Mouse (Mus musculus) spleen, adult 12 weeks (tissue): ENCODE results near the gene Zfp704.

Experiments used
- DNase-seq: peaks from one replicate; pipeline ENCODE4 v3.0.0; 2022; ENCODE audit warnings: low spot score

Zfp704 gene

DNA sequence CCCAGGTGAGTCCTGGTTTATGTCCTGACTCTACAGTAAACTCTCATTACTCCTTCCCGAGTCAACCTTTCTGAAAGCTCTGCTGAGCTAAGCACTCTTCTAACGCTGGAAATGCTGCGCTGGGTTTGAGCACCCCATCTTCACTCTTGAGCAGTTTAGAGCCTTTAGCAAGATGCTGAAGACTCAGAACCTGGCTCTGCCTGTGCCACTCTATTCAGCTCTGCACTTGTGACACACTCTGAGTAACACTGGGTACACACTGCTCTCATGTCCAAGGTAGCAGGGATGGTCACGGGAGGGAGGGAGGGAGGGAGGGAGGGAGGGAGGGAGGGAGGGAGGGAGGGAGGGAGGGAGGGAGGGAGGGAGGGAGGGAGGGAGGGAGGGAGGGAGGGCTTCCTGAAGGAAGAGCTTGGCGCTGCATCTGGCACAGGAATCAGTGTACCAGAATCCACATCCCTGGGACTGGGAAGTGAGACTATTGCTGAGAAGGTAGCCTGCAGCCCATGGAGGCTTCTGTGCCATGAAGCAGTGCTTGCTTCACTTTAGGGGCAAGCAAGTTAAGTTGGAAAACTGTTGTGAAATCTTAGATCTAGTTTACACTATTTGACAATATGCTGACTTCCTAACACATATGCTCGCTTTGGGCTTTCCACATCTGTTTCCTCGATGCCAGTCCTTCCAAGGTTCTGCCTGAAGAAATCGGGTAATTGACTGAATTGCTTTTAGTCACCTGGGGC is 93.6 kb downstream of the Zfp704 start:
- DNase-seq, result no peak

- DNase-seq, result no peak
These were observed 94.4 kb downstream of the Zfp704 start for GRCm38 (mm10) chr3:9515527-9515926.

DNA sequence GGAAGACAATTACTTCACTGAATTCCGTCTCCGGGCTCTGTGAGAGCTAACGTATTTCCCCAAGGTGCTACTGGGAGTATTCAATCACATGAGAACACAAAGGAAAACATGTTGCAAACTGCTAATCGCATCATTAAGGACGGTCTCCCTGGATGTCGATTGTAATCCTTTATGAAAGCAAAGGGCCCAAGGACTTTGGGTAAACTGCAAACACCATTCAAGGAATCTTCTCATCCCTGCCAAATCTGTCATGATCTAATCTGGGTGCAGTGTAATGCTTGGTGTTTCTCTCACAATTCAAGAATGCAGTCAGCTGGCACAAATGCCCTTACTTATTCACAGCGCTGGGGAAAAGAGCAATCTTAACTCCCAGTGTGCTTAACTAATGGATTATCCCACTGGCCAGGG is 96.2 kb downstream of the Zfp704 start:
- DNase-seq, result no peak

DNA sequence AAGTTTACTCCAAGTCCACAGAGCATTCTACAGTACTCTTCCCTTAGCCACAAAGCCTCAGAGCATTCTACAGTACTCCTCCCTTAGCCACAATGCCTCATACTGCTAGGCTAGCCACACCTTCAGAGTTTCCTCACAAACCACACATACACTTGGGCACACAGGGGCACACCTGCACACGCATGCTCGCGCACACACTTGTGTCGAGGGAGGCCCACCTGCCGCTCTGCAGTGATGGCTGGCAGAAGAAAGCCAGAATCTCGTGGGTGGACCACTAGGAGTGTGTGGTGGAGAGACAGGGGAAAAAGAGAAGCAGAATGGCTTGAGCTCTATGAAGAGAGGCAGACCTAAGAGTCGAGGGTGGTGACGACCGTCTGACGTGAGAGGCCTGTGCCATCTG is 97.7 kb downstream of the Zfp704 start:
- no peak for DNase-seq

DNA sequence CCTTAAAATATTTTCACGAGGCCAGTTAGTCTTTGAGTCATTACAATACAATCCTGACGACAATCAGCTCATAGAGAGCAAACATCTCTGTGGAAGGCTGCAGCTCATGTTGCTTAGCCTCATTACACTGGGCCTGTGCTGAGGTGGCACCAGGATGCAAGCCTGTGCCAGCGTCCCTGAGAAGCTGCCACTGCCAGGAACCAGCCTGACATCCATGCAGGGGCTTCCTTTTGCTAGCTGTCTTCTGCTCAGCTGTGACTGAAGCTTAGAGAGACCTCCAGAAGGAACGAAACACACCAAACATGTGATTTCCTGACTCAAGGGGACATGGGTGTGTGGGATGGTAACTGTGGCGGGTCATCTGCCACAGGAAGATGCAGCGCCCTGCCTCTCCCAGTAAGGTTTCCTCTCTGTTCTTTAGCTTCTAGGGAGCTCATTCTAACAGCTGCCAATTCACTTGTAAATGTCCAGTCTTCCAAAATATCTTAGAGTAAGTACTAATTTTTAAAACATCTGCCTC is 104.1 kb downstream of the Zfp704 start:
- no peak for DNase-seq

DNA sequence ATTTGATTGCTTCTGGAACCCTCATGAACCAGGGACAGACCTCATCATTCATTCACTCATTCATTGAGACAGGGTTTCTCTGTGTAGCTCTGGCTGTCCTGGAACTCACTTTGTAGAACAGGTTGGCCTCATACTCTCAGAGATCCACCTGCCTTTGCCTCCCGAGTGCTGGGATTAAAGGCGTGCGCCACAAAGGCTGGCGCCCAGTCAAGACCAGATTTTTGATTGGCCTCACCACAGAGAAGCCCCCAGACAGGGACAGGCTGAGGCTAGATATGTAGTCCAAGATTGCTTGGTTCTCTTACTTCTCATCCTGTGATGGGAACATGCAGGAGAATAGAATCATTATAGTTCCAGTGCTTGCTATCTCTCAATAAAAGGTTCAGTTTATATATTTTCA is 105.5 kb downstream of the Zfp704 start:
- no peak for DNase-seq

DNA sequence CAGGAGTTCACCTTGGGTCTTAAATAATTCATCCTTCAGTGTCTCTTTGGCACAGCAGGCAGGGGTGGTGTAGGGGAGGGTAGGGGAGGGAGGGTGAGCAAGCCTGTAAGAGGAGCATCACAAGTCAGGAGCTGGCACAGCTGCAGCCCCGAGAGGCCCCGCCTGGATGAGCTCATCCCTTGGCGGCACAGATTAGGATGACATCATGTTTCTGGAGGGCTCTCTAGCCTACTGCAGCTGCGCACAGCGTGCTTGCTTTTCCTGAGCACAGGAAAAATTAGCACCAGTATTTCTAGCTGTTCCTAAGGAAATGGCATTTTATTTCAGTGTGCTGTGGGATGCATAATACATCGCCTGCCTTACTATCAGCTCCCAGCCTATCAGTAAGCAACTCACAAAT is 109.2 kb downstream of the Zfp704 start:
- DNase-seq, result no peak

DNA sequence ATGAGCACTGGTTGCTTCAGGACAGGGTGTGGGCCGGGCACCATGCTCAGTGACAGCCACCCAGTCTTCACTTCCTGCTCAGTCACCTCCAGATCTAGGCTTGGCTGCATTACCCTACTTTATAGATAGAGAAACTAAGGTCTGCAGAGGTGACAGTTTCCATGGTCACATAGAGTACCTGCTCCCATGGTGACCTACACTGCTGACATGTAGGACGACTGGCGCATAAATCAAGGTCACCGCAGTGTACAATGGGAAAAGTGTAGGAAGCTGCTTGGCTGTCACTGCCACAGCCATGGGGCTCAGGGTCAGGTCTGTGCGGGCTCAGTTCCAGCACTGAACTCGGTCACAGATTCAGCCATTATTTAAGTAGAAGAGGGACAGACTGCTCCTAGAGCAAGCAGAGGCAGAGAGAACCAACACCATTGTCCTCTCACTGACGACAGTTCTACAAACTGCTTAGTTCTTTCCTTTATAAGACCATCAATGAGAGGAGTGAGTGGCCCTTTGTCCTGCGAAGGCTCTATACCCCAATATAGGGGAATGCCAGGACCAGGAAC is 109.8 kb downstream of the Zfp704 start:
- DNase-seq, result no peak

DNA sequence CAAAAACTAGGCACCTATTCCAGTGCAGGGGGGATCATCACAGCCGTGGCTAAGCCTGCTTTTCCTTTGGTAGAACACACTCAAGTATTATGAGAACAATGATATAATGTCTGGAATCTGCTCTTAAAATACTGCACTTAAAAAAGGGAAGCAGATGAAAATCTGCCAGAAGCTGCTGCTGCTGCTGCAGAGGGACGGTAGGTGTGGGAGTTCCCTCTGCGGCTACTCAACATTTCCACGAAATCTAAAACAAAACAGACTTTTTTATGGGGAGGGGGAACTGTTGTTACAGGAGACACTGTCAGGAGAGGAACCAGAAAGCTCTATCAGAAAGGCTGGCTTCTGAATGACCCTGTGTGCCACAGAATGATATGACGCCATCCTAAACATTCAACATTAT is 110.4 kb downstream of the Zfp704 start:
- DNase-seq, result no peak

GRCm38 (mm10) chr3:9497260-9497659 is 112.6 kb downstream of the Zfp704 start:
- no peak for DNase-seq

- DNase-seq, result no peak
These were observed 118.1 kb downstream of the Zfp704 start for GRCm38 (mm10) chr3:9491766-9492283.

DNA sequence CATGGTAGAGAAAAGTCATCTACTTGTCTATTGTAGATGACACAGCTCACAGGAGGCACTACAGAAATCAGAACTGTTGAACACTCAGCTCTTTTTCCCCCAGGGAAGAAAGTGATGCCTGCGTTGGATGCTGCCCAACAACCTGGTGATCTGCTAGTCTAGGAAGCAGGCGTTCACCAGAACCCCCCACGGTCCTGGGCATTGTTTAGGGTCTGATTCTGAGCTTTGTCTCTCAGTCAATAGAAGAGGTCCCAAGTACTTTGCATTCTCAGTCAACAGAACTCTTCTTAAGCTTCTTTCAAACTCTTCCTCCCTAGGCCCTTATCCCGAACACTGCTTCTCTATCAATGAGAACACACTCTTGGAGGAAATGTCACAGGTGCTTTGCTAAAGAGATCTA is 122.2 kb downstream of the Zfp704 start:
- no peak for DNase-seq

DNA sequence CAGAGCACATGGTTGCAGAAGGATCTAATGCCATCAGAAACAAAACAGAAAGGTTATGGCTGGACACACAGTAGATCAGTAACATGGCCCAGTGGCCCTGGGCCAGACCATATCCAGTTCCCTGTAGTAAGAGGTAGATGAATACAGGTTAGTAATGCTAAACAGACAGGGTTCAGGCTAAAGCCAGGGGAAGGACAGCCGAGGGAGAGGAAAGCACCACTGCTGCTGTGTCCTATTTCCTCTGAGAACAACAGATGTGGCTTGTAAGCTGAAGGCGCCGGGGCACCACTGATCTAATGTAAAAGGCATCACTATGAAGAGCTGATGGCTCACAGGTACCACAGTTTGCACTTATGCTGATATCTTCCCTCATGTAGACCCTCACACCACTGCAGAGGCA is 124.4 kb downstream of the Zfp704 start:
- DNase-seq, result no peak

DNA sequence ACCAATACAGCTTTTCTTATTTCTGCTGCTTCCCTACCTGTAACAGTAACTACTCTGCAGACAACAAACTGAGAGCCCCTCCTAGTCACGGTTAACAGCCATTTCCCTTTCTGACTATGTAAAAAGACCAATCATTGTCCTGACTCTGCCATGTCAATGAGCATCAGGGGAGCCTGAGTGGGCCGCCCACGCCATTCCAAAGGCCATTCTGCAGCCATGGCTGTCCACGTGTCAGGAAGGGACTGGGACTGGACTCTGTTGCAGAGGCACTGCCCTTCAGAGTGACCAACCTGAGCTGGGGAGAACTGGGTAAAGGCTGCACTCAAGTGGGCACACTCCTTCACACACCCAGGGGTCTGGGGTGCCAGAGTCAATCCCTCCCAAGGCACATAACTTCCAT is 127.9 kb downstream of the Zfp704 start:
- DNase-seq, result no peak

- no peak for DNase-seq
These were observed 128.5 kb downstream of the Zfp704 start for GRCm38 (mm10) chr3:9481358-9481757.

DNA sequence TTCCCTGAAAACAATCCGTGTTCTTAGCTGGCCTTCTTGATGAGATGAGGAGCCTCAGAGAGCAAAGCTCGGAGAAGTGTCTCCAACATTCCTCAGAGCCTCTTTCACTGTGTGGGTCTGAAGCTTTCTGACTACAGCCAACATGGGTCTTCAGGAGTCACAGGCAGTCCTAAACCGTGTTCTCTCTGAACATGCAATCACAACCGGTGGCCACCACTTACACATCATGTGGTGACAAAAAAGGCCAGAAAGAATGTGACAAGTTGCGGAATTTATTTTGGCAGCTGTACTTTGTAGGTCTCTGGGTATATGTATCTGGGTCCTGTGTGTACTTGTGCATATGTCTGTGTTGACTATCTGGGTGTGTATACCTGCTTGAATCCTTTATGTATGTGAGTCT is 128.9 kb downstream of the Zfp704 start:
- no peak for DNase-seq

DNA sequence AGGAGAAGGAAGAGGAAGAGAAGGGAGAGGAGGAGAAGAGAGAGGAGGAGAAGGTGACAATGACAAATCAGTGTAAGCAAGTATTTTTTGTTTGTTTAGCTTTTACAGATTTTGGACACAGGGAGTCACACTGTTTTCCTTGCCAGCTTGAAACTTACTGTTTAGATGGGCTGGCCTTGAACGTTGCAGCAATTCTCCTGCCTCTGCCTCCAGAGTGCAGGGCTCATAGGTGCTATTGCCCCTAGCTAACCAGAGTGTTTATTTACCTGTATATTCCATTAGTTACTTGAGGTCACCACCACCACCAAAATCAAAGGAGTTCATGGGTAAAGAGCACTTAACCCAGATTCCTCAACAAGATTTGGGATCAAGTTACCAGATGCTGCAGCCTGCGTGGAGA is 132.5 kb downstream of the Zfp704 start:
- no peak for DNase-seq

- no peak for DNase-seq
These were observed 133.5 kb downstream of the Zfp704 start for GRCm38 (mm10) chr3:9476336-9476735.

GRCm38 (mm10) chr3:9475501-9475900 is 134.4 kb downstream of the Zfp704 start:
- no peak for DNase-seq

DNA sequence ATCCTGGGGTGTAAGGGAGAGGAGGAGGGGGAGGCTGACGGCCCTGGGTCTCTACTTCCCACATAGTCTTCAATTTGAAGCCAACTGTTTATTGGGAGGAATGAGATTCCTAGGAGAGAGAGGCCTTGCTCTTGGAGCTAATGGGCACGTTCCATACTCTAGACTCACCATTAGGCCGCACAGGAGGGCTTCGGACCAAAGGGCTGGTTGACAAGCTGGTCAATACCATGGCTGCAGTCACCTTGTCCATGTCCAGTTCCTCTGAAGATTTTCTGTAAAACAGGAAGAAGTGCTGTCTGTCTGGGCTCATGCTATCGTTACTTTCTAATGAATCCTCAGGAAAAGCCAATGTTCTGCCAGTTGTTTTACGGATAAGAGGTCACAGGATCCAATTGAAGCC is 135.6 kb downstream of the Zfp704 start:
- DNase-seq, result no peak

GRCm38 (mm10) chr3:9466287-9466686 is 143.6 kb downstream of the Zfp704 start:
- no peak for DNase-seq

- DNase-seq, result no peak
These were observed 144.2 kb downstream of the Zfp704 start for GRCm38 (mm10) chr3:9465731-9466130.

GRCm38 (mm10) chr3:9461660-9462059 is 148.2 kb downstream of the Zfp704 start:
- no peak for DNase-seq

- DNase-seq, result no peak
These were observed 149.6 kb downstream of the Zfp704 start for GRCm38 (mm10) chr3:9460284-9460683.
